Mouse (Mus musculus): ENCODE measurements at regions not wholly inside any gene's neighbourhood (a gene's known extent, or its start where the extent isn't known, plus 50 kb on each side); places are given as distances from the start of the nearest gene placed in this dataset.

GRCm38 (mm10) chr14:92764354-92764753 is 1126.1 kb downstream of the Pcdh9 start:
- peak in 1 of 2 experiments; percentile 3 for DNase-seq (ENCODE audit: low spot score in 2 of 2)

GRCm38 (mm10) chr14:92754676-92755075 is 1135.8 kb downstream of the Pcdh9 start:
- DNase-seq (ENCODE audit: low spot score in 2 of 2), result no peak

GRCm38 (mm10) chr14:92717666-92718065 is 1172.8 kb downstream of the Pcdh9 start:
- no peak for DNase-seq (ENCODE audit: low spot score in 2 of 2)

- DNase-seq (ENCODE audit: low spot score in 2 of 2), result no peak
These were observed 1202.3 kb downstream of the Pcdh9 start for GRCm38 (mm10) chr14:92688151-92688550.

- DNase-seq (ENCODE audit: low spot score in 2 of 2), result no peak
These were observed 1203.4 kb downstream of the Pcdh9 start for GRCm38 (mm10) chr14:92687106-92687505.

- DNase-seq (ENCODE audit: low spot score in 2 of 2), result no peak
These were observed 1211.5 kb downstream of the Pcdh9 start for GRCm38 (mm10) chr14:92678845-92679499.

GRCm38 (mm10) chr14:92674146-92674545 is 1216.3 kb downstream of the Pcdh9 start:
- no peak for DNase-seq (ENCODE audit: low spot score in 2 of 2)
